Mouse (Mus musculus) urinary bladder, postnatal 36 days (tissue): Measurements from ENCODE around the gene Slc2a5.

Experiments used
- DNase-seq, 2 experiments: peaks; one replicate each; pipeline ENCODE4 v3.0.0; 2022; ENCODE audit warnings: low spot score in 2 of 2, mixed read lengths in 1 of 2

Slc2a5 gene

GRCm38 (mm10) chr4:150119055-150119454 is at the start of gene Slc2a5:
TSS of gene Slc2a5 (plus strand) at chr4:150119283.
- no peak for DNase-seq

- no peak for DNase-seq
These were observed 48.9 kb upstream of the Slc2a5 start for GRCm38 (mm10) chr4:150070136-150070535.

- DNase-seq, result no peak
These were observed 46.5 kb upstream of the Slc2a5 start for GRCm38 (mm10) chr4:150072416-150073101.

GRCm38 (mm10) chr4:150073102-150073473 is 46.0 kb upstream of the Slc2a5 start:
- DNase-seq, result no peak

GRCm38 (mm10) chr4:150075350-150075749 is 43.7 kb upstream of the Slc2a5 start:
- DNase-seq, result no peak

GRCm38 (mm10) chr4:150076147-150076546 is 42.9 kb upstream of the Slc2a5 start:
- no peak for DNase-seq

GRCm38 (mm10) chr4:150078646-150079045 is 40.4 kb upstream of the Slc2a5 start:
- DNase-seq, result no peak

- DNase-seq, result no peak
These were observed 39.8 kb upstream of the Slc2a5 start for GRCm38 (mm10) chr4:150079244-150079643.

GRCm38 (mm10) chr4:150080330-150080967 is 38.6 kb upstream of the Slc2a5 start:
- no peak for DNase-seq

GRCm38 (mm10) chr4:150085366-150085765 is 33.7 kb upstream of the Slc2a5 start:
- no peak for DNase-seq

- no peak for DNase-seq
These were observed 32.3 kb upstream of the Slc2a5 start for GRCm38 (mm10) chr4:150086841-150087160.

- DNase-seq, result peak; percentile 87 to 94
These were observed 31.8 kb upstream of the Slc2a5 start, which contains the start of gene Gpr157 for GRCm38 (mm10) chr4:150087161-150087889. TSS of gene Gpr157 (plus strand) at chr4:150087365.

- no peak for DNase-seq
These were observed 31.1 kb upstream of the Slc2a5 start for GRCm38 (mm10) chr4:150087890-150088530.

GRCm38 (mm10) chr4:150089121-150089520 is 30.0 kb upstream of the Slc2a5 start:
- no peak for DNase-seq

GRCm38 (mm10) chr4:150091887-150092582 is 27.0 kb upstream of the Slc2a5 start:
- no peak for DNase-seq

GRCm38 (mm10) chr4:150092583-150092902 is 26.5 kb upstream of the Slc2a5 start:
- DNase-seq, result no peak

- DNase-seq, result no peak
These were observed 25.3 kb upstream of the Slc2a5 start for GRCm38 (mm10) chr4:150093560-150094462.

GRCm38 (mm10) chr4:150094463-150094789 is 24.7 kb upstream of the Slc2a5 start:
- no peak for DNase-seq

GRCm38 (mm10) chr4:150096309-150096708 is 22.8 kb upstream of the Slc2a5 start:
- DNase-seq, result no peak

GRCm38 (mm10) chr4:150097847-150098246 is 21.2 kb upstream of the Slc2a5 start:
- no peak for DNase-seq

GRCm38 (mm10) chr4:150098880-150099279 is 20.2 kb upstream of the Slc2a5 start:
- peak; percentile 35 to 40 for DNase-seq
